Mouse (Mus musculus) layer of hippocampus, adult 8-10 months (tissue): ENCODE measurements around the gene Olfr10. TPM values are rescaled to one million over a fixed set of nuclear protein-coding genes. Genes with fewer than 3 reads are reported as not detected.
A peak's percentile ranks its signal among the peaks of the same experiment; 100 is the strongest.
"Not testable (repeated sequence)": the region's sequence is repeated elsewhere in the genome, so short reads cannot be mapped to it uniquely, and the experiment has no call there.

ENCODE experiments used
- DNase-seq, 2 experiments: peaks; one replicate each; pipeline ENCODE4 v3.0.0; 2022; ENCODE audit warnings: low spot score in 2 of 2
- total RNA-seq, 4 experiments: library from RNA; stranded (reverse); gene quantifications; 2 replicates each; pipeline ENCODE4 v1.2.4; 2022

Olfr10 gene
- total RNA-seq = not detected

DNA sequence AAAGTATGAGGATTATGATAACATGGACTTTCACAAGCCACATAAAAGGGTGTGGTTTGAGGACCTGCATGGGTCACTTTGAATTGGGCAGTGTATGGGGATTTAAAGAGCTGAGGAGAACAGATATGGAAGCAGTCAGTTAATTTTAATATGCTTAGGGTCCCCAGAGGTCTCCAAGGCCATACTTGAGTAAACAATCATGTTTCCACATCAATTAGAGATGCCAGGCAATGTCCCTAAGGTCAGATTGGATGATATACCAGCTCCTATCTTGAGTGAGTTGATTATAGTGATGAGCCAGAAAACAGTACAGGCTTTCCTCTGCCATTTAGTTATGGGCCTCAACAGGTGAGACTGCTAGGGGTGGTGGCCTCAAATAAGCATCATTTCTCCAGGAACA, at the start of gene Olfr10:
Olfr10 (plus strand) TSS at position 301 of the 400 bp plus-strand sequence.
- DNase-seq = no peak

DNA sequence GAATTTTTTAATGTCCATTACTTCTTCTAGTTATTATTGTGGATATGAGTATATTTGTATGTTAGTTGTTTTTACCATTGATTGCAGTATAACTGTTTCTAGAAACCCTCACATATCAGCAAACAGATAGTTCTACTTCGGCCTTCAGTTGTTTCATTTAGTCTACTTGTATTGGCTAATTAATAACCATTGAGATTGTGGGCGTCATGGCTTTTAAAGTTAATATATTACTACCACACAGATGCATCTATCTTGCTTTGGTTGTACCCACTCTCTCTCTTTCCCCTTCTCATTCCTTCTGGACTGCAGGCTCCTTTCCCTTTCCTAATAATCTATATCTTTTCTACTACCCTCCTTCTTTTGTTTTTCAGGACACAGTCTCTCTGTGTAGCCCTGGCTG, 45.2 kb upstream of the Olfr10 start:
- DNase-seq = no peak

DNA sequence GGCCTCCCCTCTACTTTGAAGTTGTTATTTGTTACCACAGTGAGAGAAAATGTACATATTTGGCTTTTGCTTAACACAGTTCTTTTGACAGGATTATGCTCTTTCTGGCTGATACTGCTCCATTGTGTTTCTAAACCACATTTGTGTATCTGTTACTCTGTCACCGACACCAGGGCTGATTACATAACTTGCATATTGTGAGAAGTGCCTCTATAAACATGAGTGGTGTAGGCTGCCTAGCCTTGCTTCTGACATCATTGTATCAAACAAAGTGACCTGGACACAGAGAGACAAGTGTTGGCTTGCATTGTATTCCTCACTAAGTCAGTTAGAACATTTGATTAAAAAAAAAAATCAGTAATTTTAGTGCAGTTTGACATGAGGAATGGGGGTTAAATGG, 44.7 kb upstream of the Olfr10 start:
- DNase-seq = no peak

DNA sequence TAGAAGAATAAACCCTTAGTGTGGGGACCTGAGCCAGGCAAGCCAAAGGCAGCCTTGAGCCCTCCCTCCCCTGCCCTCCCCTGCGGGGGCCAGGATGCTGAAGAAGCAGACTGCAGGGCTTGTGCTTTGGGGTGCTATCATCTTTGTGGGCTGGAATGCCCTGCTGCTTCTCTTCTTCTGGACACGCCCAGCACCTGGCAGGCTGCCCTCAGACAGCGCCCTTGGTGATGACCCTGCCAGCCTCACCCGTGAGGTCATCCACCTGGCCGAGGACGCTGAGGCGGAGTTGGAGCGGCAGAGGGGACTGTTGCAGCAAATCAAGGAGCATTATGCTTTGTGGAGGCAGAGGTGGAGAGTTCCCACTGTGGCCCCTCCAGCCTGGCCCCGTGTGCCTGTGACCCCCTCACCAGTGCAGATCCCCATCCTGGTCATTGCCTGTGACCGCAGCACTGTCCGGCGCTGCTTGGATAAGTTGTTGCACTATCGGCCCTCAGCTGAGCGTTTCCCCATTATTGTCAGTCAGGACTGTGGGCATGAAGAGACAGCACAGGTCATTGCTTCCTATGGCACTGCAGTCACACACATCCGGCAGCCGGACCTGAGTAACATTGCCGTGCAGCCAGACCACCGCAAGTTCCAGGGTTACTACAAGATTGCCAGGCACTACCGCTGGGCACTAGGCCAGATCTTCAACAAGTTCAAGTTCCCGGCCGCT, 43.8 kb upstream of the Olfr10 start:
- no peak for DNase-seq

DNA sequence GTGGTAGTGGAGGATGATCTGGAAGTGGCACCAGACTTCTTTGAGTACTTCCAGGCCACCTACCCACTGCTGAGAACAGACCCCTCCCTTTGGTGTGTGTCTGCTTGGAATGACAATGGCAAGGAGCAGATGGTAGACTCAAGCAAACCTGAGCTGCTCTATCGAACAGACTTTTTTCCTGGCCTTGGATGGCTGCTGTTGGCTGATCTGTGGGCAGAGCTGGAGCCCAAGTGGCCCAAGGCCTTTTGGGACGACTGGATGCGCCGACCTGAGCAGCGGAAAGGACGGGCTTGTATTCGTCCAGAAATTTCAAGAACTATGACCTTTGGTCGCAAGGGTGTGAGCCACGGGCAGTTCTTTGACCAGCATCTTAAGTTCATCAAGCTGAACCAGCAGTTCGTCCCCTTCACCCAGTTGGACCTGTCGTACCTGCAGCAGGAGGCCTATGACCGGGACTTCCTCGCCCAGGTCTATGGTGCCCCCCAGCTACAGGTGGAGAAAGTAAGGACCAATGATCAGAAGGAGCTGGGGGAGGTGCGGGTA, 43.2 kb upstream of the Olfr10 start:
- no peak for DNase-seq

DNA sequence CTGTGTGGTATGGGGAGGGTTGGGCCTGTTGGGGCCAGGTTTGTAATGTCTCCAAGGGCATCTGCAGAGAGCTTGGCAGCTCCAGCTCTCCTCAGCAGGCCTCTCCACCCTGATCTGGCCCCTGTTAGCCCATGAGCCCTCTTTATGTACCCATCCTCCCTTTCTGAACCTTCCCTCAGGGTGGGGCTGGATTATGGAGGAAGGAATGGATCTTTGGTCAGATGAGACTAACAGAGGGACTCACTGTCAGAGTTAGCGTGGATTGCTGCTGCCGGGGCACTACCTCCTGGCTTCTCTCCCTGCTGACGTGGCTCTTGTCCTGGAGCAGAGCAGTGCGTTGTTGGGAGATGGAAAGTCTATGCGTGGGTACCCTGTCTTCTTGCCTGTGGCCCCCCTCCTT, 42.3 kb upstream of the Olfr10 start:
- DNase-seq = no peak

DNA sequence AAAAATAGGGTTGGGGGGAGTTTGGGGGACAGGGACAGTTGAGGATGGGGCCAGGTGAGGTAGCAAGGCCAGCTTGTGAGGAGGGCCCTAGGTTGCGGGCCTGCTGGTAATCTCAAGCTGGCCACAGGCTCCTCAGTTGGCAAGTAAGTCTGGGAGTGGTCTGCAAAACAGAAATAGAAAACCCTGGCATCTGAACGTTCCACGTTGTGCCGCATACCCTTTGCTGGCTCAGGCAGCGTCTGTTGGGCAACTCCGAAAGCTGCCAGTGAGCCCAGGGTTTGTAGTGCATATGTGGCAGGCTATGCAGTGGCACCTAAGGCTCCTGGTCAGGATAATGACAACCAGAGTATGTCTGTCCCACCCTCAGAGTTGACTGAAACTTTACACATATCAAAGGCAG, 41.4 kb upstream of the Olfr10 start:
- no peak for DNase-seq

DNA sequence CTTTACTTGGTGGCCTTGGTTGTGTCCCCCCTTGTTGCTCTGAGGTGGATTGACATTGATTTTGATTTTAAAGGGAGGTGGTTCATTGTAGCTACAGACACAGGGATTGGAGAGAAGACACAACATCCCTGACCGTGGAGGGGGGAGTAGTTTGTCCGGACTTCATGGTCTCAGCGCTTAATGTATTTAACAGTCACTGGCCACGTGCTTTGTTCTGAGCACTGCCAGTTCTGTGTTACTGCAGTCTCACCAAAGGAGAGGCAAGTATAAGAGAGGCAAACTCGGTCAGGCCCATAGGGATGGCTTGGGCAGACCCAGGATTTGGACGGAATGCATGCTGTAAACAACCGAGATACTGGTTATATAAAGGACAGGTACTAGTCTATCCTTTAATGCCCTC, 40.5 kb upstream of the Olfr10 start:
- DNase-seq = no peak

DNA sequence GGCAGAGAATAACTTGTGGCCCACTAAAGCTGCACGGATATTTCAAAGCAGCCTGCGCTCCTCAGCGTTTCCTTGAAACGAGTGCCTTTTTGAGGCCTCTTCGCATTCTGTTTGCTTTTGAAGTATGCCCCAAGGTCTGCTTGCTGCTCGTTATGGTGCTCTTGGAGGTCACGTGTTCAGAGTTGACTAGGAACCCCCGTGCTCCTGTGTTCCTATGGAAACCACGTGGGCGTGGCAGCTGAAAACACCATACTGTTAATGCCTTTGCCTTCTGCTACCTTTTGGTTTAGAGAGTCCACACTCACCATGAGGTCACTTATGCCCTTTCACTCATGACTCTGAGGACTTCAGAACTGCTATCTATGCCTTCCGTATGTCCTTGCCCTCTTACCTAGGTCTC, 39.9 kb upstream of the Olfr10 start:
- DNase-seq = no peak

DNA sequence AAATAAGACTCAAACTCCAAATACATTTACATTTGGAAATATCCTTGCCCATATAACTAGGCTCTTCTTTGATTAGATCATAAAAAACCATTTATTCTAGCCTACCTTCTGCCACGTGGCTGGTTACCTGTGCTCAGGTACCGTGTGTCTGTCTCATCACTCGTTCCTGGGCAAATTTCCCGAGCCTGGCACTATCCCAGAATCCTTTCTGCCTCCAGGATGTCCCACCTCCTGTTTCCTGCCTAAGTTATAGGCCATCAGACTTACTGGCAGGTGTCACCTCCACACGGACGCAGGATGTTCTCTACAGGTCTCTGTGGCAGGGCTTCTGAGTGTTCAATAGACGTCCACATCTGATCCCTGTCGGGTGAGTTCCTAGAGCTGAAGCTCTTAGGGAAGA, 39.4 kb upstream of the Olfr10 start:
- no peak for DNase-seq

DNA sequence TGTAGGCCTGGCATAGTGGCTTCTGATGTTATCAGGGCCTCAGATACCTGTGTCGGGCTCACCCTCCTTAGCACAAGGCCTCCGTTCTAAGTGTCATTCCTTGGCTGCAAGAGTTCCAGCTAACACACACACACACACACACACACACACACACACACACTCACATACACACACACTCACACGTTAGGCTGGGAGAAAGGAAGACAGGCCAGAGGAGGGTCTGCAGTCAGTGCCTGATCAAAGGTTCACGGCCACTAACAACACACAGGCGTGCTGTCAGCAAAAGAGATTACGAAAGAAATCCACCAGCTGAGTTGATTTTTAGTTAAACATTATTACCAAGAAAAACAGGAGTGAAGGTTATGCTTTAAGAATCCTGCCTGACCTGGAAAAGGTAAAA, 37.9 kb upstream of the Olfr10 start:
- DNase-seq = no peak

DNA sequence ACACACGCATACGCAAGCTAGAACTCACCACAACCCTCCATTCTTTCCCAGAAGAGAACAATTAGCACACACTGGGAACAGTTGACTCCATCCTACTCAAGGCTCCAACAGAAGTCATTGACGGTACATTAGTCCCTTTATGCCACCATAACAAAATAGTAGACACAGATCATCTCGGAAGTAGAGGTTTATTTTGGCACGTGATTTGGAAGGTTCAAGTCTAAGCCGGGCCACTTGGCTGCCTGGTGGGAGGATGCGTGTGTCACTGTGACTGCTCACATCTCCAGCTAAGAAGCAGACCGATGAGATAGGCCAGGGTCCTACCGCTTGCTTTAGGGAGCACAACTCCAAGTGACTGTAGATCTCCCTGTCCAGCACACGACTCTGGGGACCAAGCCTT, 37.2 kb upstream of the Olfr10 start:
- DNase-seq = no peak

DNA sequence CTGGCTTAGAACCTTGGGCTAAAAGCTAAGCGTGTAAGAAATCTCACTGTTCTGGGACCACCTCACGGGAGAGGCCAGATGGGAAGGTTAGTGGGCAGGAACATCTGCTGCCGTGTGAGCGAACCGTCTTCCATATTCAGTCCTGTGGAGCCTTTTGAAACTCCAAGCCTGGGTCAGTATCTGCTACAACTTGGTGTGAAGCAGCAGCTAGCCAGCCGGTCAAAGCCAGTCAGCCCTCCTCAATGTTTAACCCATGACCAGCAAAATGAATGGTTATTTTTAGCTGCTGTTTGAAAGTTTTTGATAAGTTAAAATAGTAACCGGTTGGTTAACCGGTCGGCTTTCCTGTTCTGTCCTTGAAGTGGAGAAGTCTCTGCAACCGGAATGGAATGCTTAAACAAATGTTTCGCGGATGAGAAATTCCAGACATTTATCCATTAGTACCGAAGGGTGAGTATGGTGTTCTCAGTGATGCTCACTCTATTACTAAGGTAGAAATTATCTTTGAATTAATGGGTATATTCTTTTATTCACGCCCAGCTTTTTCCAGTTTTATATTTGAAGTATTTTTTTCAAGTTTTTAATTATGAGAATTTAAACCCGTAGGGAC, 36.5 kb upstream of the Olfr10 start:
- no peak for DNase-seq

DNA sequence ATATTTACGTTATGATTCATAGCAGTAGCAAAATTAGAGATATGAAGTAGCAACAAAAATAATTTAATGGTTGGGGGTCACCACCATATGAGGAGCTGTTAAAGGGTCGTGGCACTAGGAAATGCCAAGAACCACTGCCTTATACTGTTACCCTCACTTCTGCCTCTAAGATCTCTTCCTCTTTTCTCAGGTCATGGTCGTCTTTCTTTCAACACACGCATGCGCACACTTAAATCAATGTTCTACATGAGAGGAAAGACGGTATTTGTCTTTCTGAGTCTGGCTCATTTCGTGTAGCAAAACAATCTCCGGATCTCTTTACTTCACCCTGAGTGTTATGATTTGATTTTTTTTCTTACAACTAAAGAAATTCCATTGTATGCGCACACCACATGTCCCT, 34.8 kb upstream of the Olfr10 start:
- DNase-seq = no peak

DNA sequence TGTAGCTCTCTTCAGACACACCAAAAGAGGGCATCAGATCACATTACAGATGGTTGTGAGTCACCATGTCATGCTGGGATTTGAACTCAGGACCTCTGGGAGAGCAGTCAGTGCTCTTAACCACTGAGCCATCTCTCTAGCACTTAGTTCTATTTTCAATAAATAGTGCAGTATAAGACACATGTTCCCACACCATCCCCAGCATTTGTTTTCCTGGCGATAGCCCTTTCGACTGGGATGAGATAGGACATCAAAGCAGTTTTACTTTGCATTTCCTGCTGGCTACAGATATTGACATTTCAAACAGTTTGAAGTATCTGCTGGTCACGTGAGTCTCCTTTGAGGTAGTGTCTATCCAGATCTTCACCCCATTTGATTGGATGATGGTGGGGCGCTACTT, 34.2 kb upstream of the Olfr10 start:
- no peak for DNase-seq

DNA sequence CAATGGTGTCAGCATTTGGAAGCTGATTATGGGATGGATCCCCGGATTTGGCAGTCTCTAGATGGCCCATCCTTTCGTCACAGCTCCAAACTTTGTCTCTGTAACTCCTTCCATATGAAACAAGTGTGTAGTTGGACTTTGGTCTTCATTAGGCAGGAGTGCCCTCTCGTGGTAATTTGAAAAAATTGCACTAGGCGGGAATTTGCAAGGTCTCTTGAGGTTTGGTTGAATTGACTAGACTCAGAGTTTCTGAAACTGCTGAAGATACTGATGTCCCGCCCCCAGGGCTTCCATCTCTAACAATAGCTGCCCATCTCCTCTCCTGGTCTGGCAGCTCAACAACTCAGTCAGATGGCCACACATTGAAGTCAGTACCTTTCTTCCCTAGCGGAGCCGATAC, 33.2 kb upstream of the Olfr10 start:
- DNase-seq = no peak

DNA sequence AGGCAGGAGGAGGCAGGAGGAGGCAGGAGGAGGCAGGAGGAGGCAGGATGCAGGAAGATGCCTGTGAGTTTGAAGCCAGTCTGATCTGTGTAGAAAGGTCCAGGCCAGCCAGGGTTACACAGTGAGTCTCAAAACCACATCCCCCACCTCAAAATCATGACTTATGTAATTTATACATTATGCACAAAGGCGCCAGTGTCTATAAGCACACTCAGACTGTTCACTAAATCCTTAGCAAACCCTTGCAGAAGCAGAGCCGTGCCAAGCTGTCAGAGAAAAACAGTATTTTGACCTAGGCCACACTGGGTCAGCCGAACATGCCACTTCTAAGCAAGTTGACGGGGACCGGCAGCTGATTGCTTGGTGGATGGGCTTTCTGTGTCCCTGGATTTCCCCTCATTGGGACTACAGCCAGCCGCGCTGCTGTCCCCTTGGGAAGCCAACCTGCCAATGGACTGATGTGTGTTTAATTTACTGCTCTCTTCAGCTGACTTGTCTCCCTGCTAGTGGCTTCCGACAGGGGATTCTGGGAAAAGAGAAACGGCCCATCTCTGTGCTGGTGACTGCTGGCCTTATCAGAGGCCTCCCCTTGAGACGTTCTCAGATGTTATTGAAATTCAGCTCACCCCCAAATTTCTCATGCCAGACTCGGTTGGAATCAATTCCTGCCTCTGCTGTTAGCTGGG, 30.6 kb upstream of the Olfr10 start:
- no peak for DNase-seq

DNA sequence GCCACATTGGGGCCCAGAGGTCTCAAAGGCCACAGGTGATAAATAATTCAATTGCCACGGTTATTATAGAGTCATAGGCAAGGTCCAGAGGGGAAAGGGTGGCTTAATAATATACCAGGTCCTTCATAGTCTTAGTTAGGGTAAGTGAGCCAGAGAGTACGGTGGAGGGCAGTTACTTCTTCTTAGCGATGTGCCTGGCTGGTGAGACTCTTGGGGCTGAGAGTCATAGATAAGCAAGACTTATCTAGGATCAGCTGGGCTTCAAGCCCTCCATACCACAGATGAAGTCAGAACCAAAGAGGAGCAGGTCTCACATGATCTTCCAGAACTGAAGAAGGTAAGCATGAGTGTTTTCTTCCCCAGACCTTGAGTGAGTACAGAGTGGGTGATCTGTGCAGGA, 26.3 kb upstream of the Olfr10 start, which contains the start of gene Olfr1393:
Olfr1393 (plus strand) TSS at position 83 of the 400 bp plus-strand sequence.
- DNase-seq = no peak

DNA sequence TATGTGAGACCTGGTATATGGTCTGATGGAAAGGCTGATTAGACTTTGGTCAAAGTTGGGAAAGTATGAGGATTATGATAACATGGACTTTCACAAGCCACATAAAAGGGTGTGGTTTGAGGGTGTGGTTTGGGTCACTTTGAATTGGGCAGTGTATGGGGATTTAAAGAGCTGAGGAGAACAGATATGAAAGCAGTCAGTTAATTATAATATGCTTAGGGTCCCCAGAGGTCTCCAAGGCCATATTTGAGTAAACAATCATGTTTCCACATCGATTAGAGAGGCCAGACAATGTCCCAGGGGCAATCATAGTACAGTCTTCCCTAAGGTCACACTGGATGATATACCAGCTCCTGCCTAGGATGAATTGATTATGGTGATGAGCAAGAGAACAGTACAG, 19.6 kb upstream of the Olfr10 start, which contains the start of gene Olfr1392:
Olfr1392 (plus strand) TSS at position 301 of the 400 bp plus-strand sequence.
- not testable (repeated sequence) for DNase-seq

DNA sequence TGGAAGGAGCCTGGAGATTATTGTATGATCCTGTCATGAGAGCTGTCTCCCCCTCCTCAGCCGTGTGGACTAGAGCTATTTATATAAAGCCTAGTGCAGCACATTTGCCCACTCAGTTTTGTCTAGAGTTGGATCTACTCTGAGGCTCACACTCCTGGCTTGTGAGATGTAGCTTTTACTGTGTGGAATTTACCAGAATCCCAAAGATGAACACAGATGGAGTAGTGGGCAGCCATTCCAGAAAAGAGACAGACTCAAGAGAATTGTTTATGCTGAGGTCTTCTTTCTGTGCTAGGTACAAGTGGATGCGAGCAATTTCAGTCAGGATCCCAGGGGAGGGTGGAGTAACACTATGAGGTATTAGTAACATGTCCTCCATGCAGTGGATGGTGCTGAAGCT, 17.3 kb upstream of the Olfr10 start:
- no peak for DNase-seq

DNA sequence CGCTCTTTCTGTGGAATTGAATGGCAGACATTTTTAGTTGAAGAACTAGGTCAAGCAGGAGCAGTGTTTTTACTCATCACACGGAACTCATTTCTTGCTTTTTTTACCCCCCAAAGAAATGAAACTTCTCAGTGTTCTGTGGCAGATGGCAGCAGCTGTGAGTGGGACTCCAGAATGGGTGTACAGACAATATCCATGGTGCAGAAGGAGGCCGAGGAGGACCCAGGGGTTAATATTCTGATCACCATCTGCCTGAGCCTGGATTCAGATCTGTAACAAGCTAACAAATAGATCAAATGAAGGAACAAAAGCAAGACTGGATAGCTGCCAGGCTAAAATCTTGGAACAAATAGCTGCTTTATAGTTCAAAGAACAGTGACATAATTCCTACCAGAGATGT, 11.8 kb upstream of the Olfr10 start:
- peak; percentile 39 to 42 for DNase-seq

DNA sequence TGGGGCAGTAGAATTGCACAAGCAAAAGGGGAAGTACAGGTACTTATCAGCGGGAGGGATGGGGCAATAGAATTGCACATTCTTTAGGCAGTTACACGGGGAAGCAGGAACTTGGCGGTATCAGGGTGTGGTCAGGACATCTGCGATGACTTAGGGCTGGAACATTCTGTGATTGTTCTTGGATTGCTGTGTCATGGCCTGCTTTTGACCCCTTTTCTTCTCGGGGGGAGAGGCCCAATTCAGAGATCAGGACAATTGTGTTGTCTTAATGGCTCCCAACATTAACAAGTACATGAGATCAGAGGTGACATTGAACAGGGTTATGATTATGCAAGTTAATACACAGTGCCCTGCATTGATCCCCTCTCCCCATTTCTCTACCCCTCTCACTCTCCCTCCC, 4.0 kb downstream of the Olfr10 start:
- DNase-seq = not testable (repeated sequence)
